Mouse (Mus musculus) gastrocnemius, adult 18-20 months (tissue): ENCODE measurements around the gene Ppp1r12a. TPM values are rescaled to one million over a fixed set of nuclear protein-coding genes. Genes with fewer than 3 reads are reported as not detected.
"Not testable (repeated sequence)": the region's sequence is repeated elsewhere in the genome, so short reads cannot be mapped to it uniquely, and the experiment has no call there.

Source experiments
- DNase-seq: peaks from one replicate; pipeline ENCODE4 v3.0.0; 2021; ENCODE audit warnings: low spot score
- total RNA-seq, 2 experiments: library from RNA; stranded (reverse); gene quantifications; 2 replicates each; pipeline ENCODE4 v1.2.3; 2021

The Ppp1r12a gene
- total RNA-seq, 2 experiments from 2014 or later = 19.4 to 25.6 TPM

DNA sequence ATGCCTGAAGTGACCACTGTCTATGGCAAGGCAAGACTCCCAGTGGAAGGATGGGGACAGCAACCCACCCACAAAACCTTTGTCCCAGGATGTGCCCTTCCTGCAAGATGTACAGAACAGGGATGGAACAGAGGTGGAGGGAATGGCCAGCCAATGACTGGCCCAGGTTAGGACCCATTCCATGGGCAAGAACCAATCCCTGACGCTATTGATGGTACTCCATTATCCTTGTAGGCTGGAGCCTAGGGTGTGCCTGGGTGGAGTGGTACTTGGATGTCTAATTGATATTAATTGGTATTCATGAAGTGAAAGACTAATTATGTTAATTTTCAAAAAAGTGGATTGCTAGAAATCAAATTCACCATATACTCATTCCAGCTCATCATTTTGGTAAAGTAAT lies 35.5 kb downstream of the Ppp1r12a start:
- no peak for DNase-seq

DNA sequence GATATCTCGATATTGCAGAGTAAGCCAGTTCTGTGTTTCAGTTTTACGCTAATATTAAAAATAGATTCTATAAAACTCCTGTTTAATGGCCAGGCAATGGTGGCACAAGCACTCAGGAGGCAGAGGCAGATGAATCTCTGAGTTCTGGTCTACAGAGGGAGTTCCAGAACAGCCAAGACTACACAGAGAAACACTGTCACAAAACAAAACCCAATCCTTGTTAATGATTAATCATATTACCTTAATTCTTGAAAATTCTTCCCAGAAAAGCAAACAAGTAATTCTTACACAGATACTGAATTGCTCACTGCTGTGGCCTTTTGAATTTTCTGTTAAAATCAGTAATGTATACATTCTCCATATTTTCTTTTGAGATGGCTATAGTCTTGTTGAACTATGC lies 37.0 kb downstream of the Ppp1r12a start:
- no peak for DNase-seq

DNA sequence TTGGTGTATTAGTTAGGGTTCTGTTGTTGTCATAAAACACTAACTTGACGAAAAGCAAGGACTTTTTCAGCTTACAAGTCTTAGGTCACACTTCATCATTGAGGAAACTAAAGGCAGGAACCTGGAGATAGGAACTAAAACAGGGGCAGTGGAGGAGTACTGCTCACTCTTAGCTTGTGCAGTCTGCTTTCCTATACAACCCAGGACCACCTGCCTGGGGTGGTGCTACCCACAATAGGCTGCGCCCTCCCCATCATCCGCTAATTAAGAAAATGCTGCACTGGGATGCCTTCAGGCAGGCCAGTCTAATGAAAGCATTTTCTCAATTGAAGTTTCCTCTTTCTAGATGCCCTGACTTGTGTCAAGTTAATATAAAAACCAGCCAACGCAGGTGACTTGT lies 40.1 kb downstream of the Ppp1r12a start:
- no peak for DNase-seq

DNA sequence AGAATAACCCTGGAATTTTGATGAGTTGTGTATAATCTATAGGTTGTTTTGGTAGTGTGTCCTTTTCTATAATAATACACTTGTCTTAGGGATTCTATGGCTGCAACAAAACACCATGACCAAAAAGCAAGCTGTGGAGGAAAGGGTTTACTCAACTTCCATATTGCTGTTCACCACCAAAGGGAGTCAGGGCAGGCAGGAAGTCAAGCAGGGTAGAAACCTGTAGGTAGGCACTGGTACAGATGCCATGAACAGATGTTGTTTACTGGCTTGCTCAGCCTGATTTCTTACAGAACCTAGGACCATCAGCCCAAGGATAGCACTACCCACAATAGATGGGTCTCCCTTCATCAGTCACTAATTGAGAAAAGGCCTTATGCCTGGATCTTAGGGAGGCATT lies 41.4 kb downstream of the Ppp1r12a start:
- no peak for DNase-seq

DNA sequence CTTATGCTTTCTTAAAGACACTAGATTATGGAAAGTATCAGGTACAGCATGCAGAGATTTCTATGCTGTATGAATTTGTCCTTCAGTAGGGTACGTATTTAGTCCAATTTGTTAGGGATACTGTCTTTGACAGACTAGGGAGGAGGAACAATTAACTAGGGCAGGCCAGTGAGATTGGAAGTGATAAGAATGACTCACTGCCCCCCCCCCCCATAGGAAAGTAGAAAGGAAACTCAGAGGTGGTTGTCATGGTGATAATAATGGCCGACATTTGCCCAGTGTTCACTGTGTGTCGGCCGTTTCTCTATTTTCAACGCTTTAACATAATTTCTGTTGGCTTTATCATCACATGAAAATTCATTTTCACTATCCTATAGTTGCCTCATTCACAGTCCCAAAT lies 47.4 kb downstream of the Ppp1r12a start:
- DNase-seq = no peak

DNA sequence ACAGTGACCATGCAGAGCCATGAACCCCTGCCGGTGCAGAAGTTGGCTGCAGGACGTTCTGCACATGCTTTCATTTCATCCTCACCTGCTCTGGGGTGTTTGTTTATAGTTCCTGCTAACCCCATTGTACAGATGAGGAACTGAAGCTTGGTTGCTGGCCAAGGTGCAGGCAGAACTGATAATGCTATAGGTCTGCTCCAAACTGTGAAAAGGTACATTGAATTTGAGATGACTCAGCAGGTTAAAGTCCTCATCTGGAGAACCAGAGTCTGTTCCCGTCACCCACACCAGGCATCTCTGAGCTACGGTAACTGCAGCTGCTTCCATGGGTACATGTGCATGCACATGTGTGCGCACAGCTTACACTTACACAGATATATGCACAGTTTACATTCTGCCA lies 62.4 kb downstream of the Ppp1r12a start:
- DNase-seq = no peak

DNA sequence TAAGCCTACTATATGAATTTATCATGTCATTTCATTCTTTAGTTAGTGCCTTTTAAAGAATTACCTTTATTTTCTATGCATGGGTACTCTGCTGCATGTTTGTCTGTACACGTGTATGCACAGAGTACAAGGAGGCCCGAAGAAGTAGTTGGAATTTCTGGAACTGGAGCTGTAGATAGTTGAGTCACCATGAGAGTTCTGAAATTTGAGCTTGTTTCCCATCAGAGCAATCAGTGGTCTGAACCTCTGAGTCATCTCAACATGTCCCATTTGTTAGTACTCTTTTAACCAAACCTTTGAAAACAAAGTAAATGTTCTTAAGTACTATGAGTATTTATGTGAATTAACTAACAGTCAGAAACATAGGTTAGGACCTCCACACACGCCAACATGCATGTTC lies 75.1 kb downstream of the Ppp1r12a start:
- no peak for DNase-seq

DNA sequence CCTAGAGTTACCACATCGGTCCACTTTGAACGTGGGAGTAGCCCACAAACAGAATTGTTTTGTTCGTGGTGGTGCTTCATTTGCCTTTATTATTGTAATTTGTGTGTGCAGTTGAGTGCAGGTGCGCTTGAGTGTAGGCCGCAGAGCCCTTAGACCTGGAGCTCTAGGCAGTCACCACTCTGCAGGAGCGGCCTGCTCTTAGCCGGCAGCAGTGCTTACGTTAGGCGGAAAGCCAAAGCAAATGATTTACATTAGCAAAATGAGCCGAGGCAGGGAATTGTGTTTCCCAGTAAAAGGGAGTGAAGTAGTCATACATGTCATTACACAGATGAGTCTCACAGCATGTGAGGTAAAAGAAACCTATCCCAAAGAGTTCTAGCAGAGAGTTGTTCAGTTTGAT lies 77.1 kb downstream of the Ppp1r12a start:
- no peak for DNase-seq

DNA sequence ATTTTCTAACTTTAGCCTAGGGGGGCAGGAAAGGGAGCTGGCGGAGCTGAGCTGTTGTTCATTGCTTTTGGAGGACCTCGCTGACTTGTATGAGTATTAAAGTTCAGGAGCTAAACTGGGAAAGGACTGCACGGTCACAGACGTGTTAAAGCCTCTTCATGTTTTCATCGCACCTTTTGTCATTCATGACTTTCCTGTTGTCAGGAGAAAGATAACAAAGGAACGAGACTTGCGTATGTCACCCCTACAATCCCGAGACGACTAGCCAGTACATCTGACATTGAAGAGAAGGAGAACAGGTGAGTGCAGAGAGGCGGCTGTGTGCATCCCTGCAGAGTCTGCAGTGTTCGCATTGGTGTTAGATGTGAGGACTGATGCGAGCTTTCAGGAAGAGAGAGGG lies 88.7 kb downstream of the Ppp1r12a start:
- DNase-seq = no peak

DNA sequence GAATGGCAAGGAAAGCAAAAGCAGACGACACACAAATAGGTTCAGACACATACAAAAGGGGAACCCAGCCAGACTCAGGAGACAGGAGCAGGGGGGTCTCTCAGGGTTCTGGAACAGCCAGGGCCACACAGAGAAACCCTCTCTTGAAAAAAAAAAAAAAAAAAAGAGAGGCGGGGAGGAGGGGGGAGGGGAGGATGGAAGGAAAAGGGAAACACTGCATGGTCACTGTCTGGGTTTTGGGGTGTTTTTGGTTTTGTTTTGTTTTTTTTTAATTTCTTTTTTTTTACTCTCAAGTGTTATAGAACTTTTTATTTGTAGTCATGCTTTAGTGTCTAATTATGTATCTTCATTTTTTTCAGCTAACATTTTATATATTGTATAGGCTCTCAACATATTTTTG lies 89.2 kb downstream of the Ppp1r12a start:
- DNase-seq = no peak

DNA sequence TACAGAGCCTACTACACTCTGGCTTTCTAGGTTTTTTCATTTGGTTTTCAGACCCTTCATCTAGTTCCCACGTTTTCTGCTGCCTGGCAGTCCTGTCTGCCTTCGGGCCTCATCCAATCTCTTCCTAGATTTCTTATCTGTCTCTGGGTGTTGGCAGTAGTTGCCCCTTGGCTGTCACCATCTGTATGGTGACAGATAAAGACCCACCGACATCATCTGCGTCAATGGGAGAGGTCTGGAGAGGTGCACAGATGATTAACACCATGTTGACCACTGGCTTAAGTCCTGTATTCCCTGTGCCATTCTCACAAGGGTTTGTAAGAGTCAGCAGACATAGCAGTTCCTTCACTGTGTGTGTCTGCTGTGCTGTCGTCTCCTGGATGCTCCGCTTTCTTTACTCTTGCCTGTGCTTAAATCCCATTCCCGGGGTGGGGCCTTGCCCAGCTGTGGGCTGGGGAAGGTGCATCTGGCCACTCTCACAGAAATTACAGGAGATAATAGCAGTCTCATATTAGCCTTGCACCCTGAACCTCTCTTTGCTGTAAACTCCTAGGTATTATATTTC lies 93.9 kb downstream of the Ppp1r12a start:
- DNase-seq = no peak

DNA sequence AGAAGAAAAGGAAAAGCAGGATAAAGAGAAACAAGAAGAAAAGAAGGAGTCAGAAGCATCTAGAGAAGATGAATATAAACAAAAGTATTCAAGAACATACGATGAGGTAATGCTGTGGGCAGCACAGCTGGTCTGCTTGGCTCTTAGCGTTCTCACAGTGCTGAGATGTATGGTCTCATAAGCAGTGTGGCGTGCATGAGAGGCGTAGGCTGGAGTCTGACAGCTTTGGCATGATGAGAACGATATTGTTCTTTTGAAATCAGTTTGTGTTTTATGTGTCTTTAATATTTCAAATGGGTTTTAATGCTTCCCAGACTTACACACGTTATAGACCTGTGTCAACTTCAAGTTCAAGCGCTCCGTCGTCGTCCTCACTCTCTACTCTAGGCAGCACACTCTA lies 98.9 kb downstream of the Ppp1r12a start:
- no peak for DNase-seq

DNA sequence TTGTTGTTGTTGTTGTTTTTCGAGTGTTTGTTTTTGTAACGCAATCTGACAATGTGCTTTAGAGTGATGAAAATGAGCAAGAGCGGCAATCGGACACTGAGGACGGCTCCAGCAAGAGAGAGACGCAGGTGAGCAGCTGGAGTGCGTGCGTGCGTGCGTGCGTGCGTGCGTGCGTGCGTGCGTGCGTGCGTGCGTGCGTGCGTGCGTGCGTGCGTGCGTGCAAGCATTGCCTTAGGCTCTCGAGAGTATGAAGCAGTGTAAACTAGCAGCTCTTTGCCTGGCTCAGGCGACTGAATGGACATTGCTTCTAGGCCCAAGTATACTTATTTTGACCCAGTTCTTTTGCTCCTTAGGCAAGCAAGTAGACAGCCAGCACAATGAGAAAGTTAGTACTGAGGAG lies 102.6 kb downstream of the Ppp1r12a start:
- no peak for DNase-seq

DNA sequence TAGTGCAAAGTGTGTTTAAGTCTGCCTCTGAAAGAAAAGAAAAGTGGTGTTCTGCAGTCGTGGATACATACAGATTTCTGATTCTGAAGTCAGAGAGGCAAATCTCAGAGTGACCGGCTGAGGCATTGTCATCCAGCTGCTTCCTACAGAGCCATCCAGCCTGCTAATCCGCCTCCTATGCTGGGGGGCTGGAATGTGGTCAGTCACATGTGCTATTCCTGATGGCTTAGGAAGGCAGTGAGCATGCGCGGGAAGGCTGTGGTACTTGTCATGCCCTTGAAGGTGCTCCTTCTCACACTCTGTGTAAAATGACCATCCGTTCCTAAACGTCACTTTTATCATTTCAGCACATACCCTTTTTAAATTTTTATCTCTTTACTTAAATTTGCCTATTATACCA lies 109.2 kb downstream of the Ppp1r12a start:
- no peak for DNase-seq

DNA sequence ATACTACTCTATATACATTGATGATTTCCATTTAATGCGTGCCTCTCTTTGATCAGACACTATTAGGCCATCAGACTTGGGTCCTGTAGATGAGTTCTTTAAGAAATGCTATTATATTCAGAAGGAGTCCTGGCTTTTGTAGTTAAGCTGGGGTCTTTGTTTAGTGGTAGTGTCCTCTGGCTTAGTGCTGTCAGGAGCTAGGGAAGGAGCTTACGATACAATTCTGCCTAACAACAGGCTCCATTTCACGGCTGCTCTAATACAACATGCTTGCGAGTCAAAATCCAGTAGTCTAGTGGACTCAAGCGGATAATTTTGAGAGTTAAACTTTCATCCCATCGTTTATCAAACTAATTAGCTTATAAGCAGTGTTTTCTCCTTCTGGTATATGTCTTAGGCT lies 114.7 kb downstream of the Ppp1r12a start:
- no peak for DNase-seq

DNA sequence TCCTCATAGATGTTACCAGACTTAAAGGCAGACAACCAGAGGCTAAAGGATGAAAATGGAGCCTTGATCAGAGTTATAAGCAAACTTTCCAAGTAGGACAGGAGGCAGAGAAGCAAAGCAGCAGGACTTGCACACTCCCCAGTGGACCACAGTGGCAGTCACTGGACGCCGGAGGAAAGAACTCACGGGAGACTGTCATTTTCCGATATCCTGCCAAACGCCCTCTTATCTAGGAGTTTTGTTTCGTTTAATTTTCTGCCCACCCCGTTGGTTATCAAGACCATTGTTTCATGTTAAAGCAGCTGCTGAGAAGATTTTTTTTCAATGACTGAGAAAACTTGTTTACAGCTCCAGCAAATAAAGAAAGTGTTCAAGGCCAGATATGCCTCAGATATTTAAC lies 115.2 kb downstream of the Ppp1r12a start:
- DNase-seq = no peak

DNA sequence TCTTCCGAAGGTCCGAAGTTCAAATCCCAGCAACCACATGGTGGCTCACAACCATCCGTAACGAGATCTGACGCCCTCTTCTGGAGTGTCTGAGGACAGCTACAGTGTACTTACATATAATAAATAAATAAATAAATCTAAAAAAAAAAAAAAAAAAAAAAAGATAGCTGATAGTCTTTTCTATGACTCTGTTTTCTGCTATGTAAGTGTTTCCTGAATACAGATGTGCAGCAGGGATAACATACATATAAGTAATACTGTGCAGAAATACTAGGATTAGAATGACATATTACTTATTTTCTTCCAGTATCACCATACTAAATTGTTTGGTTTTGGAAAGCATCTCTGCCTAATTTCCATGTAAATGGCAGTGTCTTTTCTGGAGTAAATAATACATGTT lies 119.1 kb downstream of the Ppp1r12a start:
- not testable (repeated sequence) for DNase-seq

DNA sequence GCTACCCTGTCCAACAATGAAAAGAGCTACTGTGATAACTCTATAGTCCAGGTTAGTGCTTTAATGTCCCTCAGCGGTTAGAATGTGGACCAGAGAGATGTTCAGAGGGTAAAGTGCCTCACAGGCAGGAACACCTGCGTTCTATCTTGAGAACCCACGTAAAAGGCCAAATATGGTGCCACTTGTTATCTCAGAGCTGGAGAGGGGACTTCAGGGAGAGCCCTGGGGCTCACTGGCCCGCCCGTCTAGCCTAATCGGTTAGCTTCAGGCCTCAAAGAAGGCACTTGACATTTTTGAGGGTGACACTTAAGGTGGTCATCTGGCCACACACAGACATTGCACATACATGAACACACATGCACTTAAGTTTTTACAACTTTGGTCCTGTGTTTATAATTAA lies 120.4 kb downstream of the Ppp1r12a start:
- DNase-seq = no peak

DNA sequence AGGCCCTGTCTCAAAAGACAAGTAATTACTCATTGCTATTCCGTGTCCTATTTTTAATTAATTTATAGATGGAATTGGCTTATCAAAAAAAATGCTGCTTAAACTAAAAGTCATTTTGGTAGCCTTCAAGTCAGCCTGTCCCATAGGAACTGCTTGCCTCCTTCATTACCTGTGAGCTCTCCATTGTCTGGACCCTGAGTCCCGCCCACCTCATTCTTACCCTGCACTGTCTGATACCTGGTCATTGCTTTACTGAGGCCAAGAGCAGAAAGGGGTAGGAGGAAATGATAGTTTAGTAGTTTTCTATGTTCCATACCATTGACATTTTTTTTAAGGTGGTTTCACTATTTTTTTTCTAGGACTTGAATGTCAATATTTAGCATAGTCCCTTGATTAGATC lies 121.4 kb downstream of the Ppp1r12a start:
- DNase-seq = no peak

DNA sequence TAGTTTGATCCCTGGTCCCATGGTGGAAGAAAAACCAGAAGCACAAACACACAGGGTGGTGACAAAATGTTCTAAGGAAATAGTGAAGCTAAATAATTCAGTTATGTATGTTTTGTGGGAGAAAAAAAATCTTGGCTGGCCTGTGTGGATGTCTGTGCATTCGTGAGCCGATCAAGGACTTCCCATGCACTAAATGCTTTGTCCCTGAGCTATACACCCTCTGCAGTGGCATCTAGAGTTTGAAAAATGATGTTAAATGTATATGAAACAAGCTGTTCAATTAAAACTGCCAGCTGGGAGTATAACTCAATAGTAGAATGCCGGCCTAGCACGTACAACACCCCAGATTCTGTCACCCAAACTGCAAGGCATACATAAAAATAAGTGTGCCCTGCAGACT lies 121.8 kb downstream of the Ppp1r12a start:
- no peak for DNase-seq

DNA sequence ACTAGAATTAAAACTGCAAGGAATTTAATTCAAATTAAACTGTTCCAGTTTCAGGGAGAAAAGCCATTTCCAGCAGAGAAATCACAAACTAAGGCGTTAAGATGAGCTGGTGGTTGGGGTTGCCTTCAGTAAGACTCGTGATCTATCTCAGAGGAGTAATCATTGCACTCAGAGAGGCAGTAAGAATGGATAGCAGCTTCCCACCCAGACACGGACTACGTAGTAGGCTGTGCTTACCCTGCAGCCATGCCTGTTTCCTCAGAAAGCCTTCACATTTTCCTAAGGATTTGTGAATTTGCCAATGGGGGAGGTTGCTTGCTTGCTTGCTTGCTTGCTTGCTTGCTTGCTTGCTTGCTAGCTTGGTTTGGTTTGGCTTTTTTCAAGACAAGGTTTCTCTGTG lies 122.5 kb downstream of the Ppp1r12a start:
- DNase-seq = no peak

DNA sequence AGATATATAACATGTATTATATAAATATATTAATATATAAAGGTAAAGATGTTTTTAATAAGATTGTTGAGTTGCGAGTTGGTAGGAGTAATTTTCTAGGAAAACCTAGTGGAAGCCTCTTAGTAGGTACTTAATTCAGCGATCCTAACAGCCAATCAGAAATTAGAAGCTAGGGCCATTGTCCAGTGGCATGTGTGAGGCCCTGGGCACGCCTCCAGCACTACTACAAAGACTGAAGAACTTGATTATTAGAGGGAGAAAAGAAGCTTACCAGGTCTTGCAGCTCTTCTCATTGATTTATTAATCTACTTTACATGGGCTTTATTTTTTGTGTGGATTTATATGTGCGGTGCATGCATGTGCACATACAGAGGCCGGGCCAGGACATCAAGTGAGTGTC lies 123.0 kb downstream of the Ppp1r12a start:
- DNase-seq = no peak

DNA sequence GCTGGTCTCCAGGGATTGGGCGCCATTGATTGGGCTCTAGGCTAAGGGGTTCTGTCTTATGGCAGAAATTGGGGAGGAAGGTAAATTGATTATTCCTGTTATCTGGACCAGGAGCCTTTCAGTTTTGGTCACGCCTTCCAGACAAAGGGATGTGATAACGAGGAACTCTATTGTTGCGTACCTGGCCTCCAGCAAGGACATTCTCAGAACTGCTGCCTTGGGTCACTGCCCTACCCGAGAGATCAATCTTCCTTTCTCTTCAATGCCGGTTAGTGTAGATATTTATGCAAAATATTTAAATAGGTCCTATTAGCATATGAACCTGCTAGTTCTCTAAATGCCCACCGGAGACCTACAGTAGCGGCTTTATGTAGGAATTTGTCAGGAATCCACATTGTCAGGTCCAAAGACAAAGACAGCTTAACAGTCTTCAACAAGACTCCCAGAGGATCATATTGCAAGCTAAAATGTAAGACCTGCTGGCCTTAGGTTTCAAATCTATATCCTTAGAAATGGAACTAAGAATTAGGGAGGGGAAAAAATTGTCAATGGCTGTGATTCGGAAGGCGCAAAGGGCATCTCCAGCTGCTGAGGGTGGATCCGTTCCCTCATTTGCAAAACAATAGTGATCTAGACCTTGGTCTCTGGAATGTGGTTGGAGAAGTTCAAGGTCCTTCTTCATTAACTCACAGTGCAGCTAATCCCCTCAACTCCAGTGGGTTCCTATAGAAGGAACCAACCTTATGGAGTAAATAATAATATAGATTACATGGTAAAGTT lies 124.9 kb downstream of the Ppp1r12a start:
- no peak for DNase-seq

DNA sequence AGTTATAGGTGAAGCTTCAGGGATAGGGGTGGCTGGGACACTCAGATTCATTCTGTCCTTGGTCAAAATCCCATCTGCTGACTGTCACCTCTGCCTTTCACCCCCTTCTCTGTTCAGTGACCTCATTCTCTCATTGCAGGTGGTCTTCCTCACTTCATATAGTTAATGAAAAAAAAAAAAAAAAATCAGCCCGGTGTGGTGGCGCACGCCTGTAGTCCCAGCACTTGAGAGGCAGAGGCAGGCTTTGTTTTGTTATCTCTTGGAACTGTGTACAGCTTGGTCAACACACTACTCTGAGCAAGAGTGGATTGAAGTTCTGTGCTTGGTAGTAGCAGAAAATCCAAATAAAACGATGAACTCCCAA lies 125.4 kb downstream of the Ppp1r12a start:
- DNase-seq = no peak
